Mouse (Mus musculus): Measurements from ENCODE around the gene Fam227b. TPM values are rescaled to one million over a fixed set of nuclear protein-coding genes. Genes with fewer than 3 reads are reported as not detected.

Gene Fam227b
- polyA plus RNA-seq, 1 experiment = not detected

DNA sequence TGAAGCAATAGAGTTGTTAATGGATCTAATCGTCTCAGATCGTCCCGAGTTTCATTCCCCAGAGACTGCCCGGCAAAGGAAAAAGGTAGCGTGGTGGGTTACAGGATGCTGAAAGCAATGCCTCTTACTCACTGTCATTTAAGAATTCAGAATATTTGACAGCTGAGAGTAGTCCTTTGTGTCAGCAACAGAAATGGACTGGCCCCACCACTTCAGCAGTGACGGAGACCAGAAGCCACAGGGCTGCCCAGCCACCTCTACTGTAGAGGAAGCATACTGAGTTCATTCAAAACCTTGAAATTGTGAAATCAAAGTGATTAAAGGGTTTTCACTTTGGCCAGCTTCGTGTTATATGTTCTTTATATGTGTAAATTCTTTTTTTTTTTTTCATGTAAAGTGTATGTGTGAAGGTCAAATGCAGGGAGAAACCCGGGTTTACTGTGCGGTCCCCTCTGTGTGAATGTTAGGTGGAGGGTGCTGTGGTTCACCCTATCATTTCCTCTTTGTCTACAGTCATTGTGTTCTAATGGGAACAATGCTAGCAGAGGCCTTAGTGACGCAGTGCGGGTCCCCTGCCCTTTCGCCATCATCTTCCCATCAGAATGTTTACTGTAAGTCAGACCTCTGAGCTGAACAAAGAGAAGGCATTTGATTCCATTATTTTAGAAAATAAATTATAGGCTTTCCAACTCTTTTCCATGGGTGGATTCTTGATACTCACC, 136.7 kb downstream of the Fam227b start:
- Histone ChIP-seq H3K4me1 (ENCODE audit: control insufficient read depth, insufficient read depth, low read length) (no peaks in the 10 kb centered on the region), H3K4me3 (ENCODE audit: insufficient read depth, low read length) (no peak overlapping the region), H3K27ac (ENCODE audit: insufficient read depth, low read length) (no peak overlapping the region)
- TF ChIP-seq CTCF (IDR thresholded peaks at IDR 0.05; ENCODE audit: borderline replicate concordance, insufficient read depth, low read length) (no peak), POLR2A (IDR thresholded peaks at IDR 0.05; ENCODE audit: low read depth, low read length) (no peak)

- H3K4me3 ChIP-seq (ENCODE audit: insufficient read depth, low read length) = no peak overlapping the region
- no peak for TF ChIP-seq POLR2A (IDR thresholded peaks at IDR 0.05; ENCODE audit: low read depth, low read length)
- TF ChIP-seq CTCF (IDR thresholded peaks at IDR 0.05; ENCODE audit: borderline replicate concordance, insufficient read depth, low read length) = no peak
- H3K4me1 ChIP-seq (ENCODE audit: control insufficient read depth, insufficient read depth, low read length) = no peaks in the 10 kb centered on the region
- H3K27ac ChIP-seq (ENCODE audit: insufficient read depth, low read length) = no peak overlapping the region
Measured at GRCm38 (mm10) chr2:126006742-126007141, 145.1 kb downstream of the Fam227b start.

GRCm38 (mm10) chr2:126006088-126006487, 145.7 kb downstream of the Fam227b start:
- no peaks in the 10 kb centered on the region for H3K4me1 ChIP-seq (ENCODE audit: control insufficient read depth, insufficient read depth, low read length)
- no peak overlapping the region for H3K27ac ChIP-seq (ENCODE audit: insufficient read depth, low read length)
- H3K4me3 ChIP-seq (ENCODE audit: insufficient read depth, low read length) = no peak overlapping the region
- no peak for TF ChIP-seq POLR2A (IDR thresholded peaks at IDR 0.05; ENCODE audit: low read depth, low read length)
- peak; percentile 42; the same call in 1 of the 2 replicates for TF ChIP-seq CTCF (IDR thresholded peaks at IDR 0.05; ENCODE audit: borderline replicate concordance, insufficient read depth, low read length)

DNA sequence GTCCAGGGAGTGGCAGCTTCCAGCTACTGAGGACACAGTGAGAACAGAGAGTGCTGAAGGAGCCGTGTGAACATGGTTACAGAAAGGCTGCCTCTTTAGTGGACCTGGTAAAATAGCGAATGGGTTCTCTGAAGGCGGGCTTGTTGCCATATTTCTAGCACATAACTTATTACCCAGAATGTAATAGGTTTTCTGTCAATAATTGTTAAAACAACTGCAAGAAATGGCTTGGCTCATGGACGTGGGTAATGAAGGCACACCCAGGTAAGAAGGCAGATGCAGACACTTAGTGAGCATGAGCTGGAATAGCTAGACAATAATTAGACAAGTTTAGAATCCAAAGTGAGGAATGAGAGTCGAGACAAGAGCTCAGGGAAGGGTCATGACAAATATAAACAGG, 149.5 kb downstream of the Fam227b start:
- no peak for TF ChIP-seq POLR2A (IDR thresholded peaks at IDR 0.05; ENCODE audit: low read depth, low read length)
- TF ChIP-seq CTCF (IDR thresholded peaks at IDR 0.05; ENCODE audit: borderline replicate concordance, insufficient read depth, low read length) = no peak
- Histone ChIP-seq H3K4me1 (ENCODE audit: control insufficient read depth, insufficient read depth, low read length) (no peaks in the 10 kb centered on the region), H3K4me3 (ENCODE audit: insufficient read depth, low read length) (no peak overlapping the region), H3K27ac (ENCODE audit: insufficient read depth, low read length) (no peak overlapping the region)

DNA sequence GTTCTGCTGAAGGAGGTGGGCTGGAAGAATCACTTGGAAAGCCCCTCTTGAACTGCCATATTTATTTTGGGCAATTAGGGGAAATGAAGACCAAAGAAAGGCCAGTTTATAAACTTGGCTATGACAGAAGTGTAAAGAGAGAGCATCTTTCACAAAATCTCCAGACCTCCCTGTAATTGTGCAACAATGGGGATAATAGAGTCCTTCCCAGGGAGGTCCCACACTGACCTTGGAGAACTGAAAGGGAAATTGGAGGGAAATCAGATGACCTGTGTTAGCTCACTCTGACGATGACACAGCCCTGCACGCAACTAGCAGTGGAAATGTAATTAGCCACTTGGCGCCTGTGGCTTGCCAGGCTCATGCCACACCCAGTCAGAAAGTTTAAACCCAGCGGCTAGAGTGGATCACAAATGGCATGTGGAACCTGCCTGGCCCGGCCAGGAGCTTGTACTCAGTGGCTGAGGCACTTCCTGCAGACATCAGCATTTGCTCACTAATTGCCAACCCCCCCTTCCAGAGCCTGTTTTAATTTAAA, 175.9 kb downstream of the Fam227b start:
- Histone ChIP-seq H3K27ac (ENCODE audit: insufficient read depth, low read length) (no peak overlapping the region), H3K4me1 (ENCODE audit: control insufficient read depth, insufficient read depth, low read length) (peaks cover 5% of the 10 kb centered on the region), H3K4me3 (ENCODE audit: insufficient read depth, low read length) (no peak overlapping the region)
- TF ChIP-seq POLR2A (IDR thresholded peaks at IDR 0.05; ENCODE audit: low read depth, low read length) = no peak

- Histone ChIP-seq H3K4me1 (ENCODE audit: control insufficient read depth, insufficient read depth, low read length) (peaks cover 5% of the 10 kb centered on the region), H3K27ac (ENCODE audit: insufficient read depth, low read length) (no peak overlapping the region), H3K4me3 (ENCODE audit: insufficient read depth, low read length) (no peak overlapping the region)
- TF ChIP-seq CTCF (IDR thresholded peaks at IDR 0.05; ENCODE audit: borderline replicate concordance, insufficient read depth, low read length) = no peak
- no peak for TF ChIP-seq POLR2A (IDR thresholded peaks at IDR 0.05; ENCODE audit: low read depth, low read length)
Measured at GRCm38 (mm10) chr2:125975206-125975605, 176.6 kb downstream of the Fam227b start.

DNA sequence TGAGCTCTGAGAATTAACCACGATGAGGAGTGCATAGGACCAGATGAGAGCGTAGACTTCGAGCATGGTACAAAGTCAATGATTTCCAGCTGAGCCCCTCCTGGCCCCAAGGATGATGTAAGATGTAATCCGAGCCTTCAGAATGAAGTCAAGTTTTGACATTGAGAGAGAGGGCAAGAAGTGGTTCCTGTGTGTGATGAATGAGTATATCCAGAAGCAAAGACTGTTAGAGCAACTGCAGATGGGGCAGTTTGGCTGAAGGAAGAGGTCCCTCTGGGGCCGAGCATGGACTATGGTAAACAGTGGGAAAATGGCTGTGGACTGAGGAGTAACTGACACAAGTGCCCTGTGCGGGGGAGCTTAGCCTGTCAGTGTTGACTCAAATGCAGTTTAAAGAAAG, 178.6 kb downstream of the Fam227b start:
- Histone ChIP-seq H3K4me3 (ENCODE audit: insufficient read depth, low read length) (no peak overlapping the region), H3K27ac (ENCODE audit: insufficient read depth, low read length) (no peak overlapping the region), H3K4me1 (ENCODE audit: control insufficient read depth, insufficient read depth, low read length) (peaks cover 5% of the 10 kb centered on the region)
- no peak for TF ChIP-seq POLR2A (IDR thresholded peaks at IDR 0.05; ENCODE audit: low read depth, low read length)
- TF ChIP-seq CTCF (IDR thresholded peaks at IDR 0.05; ENCODE audit: borderline replicate concordance, insufficient read depth, low read length) = no peak

- H3K4me3 ChIP-seq (ENCODE audit: insufficient read depth, low read length) = no peak overlapping the region
- peaks cover 5% of the 10 kb centered on the region for H3K4me1 ChIP-seq (ENCODE audit: control insufficient read depth, insufficient read depth, low read length)
- no peak overlapping the region for H3K27ac ChIP-seq (ENCODE audit: insufficient read depth, low read length)
- no peak for TF ChIP-seq POLR2A (IDR thresholded peaks at IDR 0.05; ENCODE audit: low read depth, low read length)
- no peak for TF ChIP-seq CTCF (IDR thresholded peaks at IDR 0.05; ENCODE audit: borderline replicate concordance, insufficient read depth, low read length)
Measured at GRCm38 (mm10) chr2:125968811-125969210, 183.0 kb downstream of the Fam227b start.

DNA sequence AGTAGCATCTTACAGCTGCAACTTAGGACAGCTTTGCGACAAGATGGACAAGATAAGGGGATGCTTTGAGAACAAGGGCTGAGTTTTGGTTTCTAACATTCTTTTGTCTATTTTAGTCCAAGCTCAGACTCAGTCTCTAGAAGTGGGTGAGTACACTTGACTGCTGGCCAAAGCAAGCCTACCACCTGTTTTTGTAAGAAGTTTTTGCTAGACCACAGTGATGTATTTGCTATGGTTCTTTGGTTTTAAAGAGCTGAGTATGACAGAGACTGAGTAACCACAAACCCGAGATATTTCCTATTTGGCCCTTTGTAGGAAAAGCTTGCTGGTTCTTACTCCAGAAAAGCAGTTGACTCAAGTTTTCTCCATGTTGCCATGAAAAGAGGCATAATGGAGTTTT, 203.6 kb downstream of the Fam227b start:
- H3K4me1 ChIP-seq (ENCODE audit: control insufficient read depth, insufficient read depth, low read length) = peaks cover 6% of the 10 kb centered on the region
- H3K4me3 ChIP-seq (ENCODE audit: insufficient read depth, low read length) = no peak overlapping the region
- TF ChIP-seq POLR2A (IDR thresholded peaks at IDR 0.05; ENCODE audit: low read depth, low read length) = no peak
- no peak for TF ChIP-seq CTCF (IDR thresholded peaks at IDR 0.05; ENCODE audit: borderline replicate concordance, insufficient read depth, low read length)
- H3K27ac ChIP-seq (ENCODE audit: insufficient read depth, low read length) = peak overlapping the region; percentile 69

- H3K27ac ChIP-seq (ENCODE audit: insufficient read depth, low read length) = no peak overlapping the region
- H3K4me1 ChIP-seq (ENCODE audit: control insufficient read depth, insufficient read depth, low read length) = peaks cover 13% of the 10 kb centered on the region
- H3K4me3 ChIP-seq (ENCODE audit: insufficient read depth, low read length) = no peak overlapping the region
- TF ChIP-seq POLR2A (IDR thresholded peaks at IDR 0.05; ENCODE audit: low read depth, low read length) (no peak), CTCF (IDR thresholded peaks at IDR 0.05; ENCODE audit: borderline replicate concordance, insufficient read depth, low read length) (no peak)
Measured at GRCm38 (mm10) chr2:125943301-125943700, 208.5 kb downstream of the Fam227b start.

Measured in embryonic fibroblast, embryonic 13.5 days (primary cell).